22 mouse cellular contexts compared by ENCODE assay signal in the genomic region with DNA sequence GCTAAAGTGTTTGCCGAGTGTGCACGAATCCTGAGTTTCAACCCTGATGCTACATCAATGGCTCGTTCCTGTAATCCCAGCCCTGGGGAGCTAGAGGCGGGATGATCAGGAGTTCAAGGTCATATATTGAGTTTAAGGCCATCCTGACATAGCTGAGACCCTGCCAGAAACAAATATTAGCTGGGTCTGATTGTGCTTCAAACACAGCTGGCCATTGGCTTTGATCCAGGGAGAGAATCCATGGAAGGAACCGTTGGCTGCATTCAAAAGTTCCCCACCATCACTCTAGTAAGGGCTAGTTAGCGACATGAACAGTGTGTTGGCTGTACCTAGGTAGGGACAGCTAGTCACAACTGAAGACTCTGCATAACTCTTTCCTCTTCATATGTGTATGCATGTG.
"Had no signal": no experiment of that assay in that cellular context is flagged by ENCODE, and none has a peak within 500 bp of the region (broad histone marks: within the 10 kb centered on the region; RNA-seq: fewer than 3 reads in every experiment).

No protein-coding gene starts in this region.

- H3K9ac ChIP-seq: forebrain, postnatal 0 days; hindbrain, embryonic 13.5 days; hindbrain, embryonic 15.5 days; kidney, embryonic 15.5 days; limb, embryonic 13.5 days; limb, embryonic 15.5 days had no signal

- H3K27ac ChIP-seq: heart, adult 2 months; hindbrain, embryonic 13.5 days; hindbrain, embryonic 15.5 days; hindbrain, postnatal 0 days; kidney, postnatal 0 days; limb, embryonic 13.5 days; limb, embryonic 15.5 days had no signal

- ATAC-seq: forebrain, postnatal 0 days; hindbrain, postnatal 0 days; intestine, embryonic 16.5 days had no signal

- H3K4me2 ChIP-seq: heart, embryonic 11.5 days; hindbrain, embryonic 13.5 days; hindbrain, embryonic 15.5 days; kidney, embryonic 15.5 days; limb, embryonic 13.5 days; limb, embryonic 15.5 days had no signal

- H3K9me3 ChIP-seq: hindbrain, embryonic 13.5 days; hindbrain, embryonic 15.5 days; kidney, embryonic 15.5 days; limb, embryonic 13.5 days; limb, embryonic 15.5 days had no signal

- DNase-seq: forebrain, postnatal 0 days; gastrocnemius, postnatal 14 days; gastrocnemius, postnatal 36 days; heart, adult 11 months; heart, adult 2 months; heart, postnatal 10 days; kidney, adult 11 months; kidney, adult 2 months; kidney, adult 9 months; kidney, postnatal 36 days; layer of hippocampus, adult 9-11 months; layer of hippocampus, postnatal 36 days; left cerebral cortex, postnatal 4 days had no signal

- H3K27me3 ChIP-seq: hindbrain, embryonic 15.5 days; kidney, embryonic 15.5 days; limb, embryonic 13.5 days; limb, embryonic 15.5 days had no signal

- H3K4me1 ChIP-seq: hindbrain, embryonic 15.5 days had no signal

- H3K4me3 ChIP-seq: heart, adult 2 months; hindbrain, embryonic 13.5 days; hindbrain, embryonic 15.5 days; kidney, embryonic 15.5 days; limb, embryonic 13.5 days; limb, embryonic 15.5 days had no signal
